Mouse (Mus musculus) right cerebral cortex, adult 2 months (tissue): ENCODE measurements around the gene Cers2.
A peak's percentile ranks its signal among the peaks of the same experiment; 100 is the strongest.
"Not testable (repeated sequence)": the region's sequence is repeated elsewhere in the genome, so short reads cannot be mapped to it uniquely, and the experiment has no call there.

ENCODE experiments used
- DNase-seq, 2 experiments: peaks; one replicate each; pipeline ENCODE4 v3.0.0; 2021 to 2022; ENCODE audit warnings: low spot score in 2 of 2

Cers2 gene

DNA sequence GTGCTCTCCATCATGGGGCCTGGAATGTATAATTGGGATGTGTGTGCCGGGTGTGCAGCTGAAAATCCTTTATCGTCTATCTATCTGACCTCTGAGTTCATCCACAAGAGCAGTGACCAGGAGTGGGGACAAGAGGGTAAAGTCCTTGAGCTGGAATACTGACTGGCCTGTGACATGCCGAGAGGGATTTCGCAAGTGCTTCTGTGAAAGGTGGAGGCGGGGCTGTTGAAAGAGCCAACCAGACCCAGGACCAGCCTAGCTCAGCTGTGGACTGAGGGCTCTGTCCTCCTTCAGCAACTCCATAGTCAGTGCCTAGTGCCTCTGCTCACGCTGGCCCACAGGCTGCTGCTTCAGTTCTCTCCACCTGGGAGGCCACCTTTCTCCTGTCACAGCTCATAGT is 4.0 kb downstream of the Cers2 start:
- peak in 1 of 2 experiments; percentile 25 for DNase-seq

DNA sequence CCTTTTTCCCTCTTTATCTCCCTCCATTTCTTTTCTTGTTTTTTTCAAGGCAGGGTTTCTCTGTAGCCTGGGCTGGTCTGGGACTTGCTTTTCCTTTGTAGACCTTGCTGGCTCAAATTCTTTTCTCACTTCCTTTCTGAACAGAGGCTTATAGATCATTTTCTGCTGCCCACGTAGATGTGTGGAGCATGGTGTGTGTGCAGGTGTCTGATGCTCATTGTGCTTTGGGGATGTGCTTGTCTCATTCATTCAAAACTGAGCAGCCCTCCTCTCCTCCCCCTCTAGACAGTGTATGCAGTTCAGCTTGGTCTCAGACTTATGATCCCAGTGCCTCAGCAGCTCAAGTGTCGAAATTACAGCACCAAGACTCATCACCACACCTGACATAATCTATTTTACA is 4.5 kb downstream of the Cers2 start:
- DNase-seq, result no peak

DNA sequence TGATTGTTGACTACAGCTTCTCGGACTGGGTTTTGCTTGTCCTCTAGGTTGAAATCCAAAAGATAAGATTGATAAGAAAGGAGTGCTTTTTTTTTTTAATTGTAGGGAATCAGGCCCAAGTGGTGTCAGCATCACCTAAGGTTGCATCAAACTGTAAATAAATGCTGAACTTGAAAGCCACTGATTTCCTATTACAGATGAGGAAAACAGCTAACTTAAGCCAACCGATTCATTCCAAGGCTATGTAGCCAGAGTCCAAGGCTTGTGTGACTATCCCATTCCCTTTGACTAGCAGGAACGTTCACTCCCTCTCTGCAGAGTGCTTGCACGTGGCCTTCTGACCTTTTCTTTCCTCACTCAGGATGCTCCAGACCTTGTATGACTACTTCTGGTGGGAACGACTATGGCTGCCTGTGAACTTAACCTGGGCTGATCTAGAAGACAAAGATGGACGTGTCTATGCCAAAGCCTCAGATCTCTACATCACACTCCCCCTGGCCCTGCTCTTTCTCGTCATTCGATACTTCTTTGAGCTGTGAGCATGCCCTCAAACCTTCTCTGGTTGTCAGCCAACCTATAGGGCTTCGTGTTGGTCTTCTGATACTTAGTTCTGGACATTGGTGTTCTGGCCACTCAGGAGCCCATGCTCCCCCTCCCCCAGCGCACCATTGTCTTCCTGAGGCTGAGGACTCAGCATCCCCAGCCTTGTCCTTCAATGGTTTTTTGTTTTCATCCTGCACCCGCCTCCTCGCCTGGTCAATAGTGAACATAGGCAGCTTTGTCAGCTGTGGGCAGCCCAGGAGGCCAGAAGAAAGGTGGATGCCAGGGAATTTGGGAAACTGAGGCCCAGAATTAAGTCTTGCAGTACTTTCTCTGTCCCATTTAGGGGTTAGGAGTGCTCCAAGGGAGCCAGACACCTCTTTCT is 5.4 kb downstream of the Cers2 start:
- DNase-seq, result peak in 1 of 2 experiments; percentile 21

DNA sequence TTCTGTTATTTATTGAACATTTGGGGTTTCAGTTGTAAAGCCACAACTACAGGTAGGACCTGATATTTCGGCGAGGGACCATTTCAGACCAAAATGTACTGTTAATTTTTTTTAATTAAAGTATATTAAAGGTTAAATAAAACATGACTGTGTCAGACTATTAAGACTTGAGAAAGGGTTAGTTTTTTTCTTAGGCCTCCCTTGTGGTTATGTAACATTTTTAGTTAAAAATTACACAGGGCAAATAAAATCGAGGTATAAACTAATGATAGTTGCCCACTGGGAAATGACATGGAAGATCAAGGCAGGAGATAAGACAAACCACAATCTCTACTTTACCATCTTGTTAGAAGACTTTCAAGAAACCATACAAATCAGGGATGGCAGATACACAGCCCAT is 8.8 kb downstream of the Cers2 start:
- DNase-seq, result no peak

DNA sequence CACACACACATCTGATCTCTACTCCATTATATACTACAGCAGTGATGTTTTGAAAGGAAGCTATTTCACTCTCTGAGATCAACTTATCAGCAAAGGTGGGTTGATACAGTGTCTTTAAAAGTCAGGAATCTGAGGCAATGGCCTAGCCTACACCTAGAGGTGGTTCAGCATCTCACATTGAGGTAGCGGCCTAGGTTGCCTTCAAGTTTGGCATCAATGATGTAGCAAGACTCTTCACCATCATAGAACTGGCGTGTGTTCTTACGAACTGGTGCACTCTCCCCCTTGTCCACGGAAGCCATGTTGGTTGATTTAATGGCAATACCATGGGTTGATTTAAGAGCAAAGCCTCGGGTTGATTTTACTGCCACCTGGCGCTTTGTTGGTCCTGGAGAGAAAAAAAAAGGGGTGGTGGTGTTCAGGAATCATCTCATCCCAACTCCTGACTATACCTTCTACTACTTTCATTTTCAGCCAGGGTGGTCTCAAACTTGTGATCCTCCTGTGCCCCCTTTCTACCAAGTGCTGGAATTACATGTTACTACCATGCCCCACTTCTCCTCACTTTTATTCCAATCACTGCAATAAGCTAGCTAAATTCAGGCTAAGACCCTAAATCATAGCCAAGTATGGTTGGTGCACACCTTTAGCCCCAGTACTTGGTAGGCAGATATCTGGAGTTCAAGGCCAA is 10.0 kb downstream of the Cers2 start:
- DNase-seq, result no peak

DNA sequence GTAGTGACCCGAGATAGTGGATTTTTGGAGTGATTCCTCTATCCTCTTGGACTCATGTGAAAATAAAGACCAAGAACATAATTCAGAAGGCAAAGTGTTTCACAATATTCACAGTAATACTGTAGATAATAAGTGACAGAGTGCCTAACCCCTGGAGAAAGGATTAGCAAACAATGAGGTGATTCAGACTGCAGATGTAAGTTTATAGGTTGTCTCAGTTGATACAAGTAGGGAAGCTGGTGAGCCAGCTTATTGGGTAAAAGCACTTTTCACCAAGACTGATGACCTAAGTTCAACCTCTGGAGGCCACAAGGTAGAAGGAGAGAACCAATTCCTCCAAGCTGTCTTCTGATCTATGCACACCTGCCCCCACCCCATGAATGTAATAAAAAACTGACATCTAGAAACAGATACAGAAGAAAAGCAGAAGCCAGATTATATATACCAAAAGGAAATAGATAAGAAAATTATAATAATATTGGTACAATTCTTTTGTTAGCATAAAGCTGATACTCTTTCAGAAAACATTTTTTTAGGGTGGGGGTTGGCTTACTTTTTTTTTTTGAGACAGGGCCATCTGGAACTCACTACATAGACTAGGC is 14.3 kb downstream of the Cers2 start:
- no peak for DNase-seq

DNA sequence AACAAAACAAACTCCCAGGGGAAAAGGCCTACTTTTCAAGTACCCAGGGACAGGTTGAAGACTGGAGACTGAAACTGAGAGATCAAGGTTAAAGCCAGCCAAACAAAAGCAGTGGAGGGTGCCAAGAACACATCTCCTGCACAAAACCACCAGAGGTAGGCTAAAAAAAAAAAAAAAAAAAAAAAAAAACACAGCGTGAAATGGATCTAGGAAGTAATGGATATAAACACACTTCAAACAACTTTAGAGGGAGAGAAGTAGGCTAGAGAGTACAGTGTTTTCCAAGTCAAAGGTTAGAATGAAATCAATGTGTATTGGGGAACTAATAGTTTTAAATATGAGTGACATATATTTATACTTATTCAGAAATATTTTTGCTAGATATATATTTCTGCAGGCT is 16.9 kb downstream of the Cers2 start:
- DNase-seq, result no peak

DNA sequence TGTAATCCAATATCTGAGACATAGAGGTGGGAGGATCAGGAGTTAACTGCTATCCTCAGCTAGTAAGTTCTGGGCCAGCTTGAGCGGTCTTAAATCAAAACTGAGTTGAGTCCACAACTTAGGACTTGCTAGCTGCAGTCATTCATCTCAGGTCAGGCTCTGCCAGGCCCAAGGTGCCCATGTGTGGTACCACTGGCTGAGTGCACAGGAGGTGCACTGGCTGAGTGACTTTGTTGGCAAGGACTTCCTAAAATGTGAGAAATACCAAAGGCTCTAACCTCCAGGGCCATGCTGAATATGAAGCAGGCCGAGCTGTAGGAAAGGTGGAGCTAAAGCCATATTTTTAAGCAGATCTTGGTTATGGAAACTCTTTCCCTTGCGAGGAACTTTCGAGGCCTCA is 22.8 kb downstream of the Cers2 start:
- no peak for DNase-seq

DNA sequence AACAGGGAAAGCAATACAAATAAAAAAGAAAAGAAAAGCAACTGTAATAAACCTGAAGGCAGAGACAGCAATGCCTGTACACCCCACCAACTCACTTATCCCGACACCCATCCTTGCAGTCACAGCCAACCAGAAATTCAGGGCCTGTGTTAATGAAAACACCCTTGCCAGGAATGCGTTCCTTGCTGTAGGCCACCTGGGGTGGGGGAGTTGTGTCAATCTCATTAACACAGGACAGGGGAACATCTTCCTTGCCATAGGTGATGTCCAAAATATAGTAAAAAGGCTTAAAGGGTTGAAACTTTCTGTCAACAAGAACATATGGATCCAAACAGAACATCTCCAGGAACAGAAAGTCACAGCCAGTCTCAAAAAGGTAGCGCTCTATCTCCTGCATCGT is 23.7 kb downstream of the Cers2 start:
- DNase-seq, result no peak

DNA sequence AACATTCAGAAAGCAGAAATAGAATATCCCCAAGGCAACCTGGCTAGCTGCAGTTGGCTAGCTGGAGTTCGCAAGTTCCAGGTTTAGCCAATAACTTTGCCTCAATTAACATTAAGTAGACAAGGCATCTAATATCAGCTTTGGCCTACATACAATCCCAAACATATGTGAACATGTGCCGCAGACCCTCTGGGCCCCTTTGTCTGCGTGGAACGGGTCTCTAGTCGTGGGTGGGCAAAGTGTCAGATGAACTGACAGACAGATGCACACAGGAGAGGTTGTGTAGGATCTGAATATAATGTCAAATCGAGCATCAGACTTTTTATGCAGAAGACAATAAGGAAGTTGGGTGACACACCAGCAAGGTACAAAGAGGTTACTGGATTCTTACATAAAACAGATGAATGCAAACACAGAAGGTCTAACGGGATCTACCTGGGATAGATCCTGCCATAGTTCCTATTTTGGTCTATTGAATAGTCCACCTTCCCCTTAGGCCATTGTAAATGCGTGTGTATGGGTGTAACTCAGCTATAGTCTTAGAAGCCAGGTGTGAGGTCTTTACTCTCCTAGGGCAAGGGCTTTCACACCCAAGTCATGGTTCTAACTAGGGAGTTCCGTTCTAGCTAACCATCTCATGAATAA is 28.9 kb downstream of the Cers2 start:
- DNase-seq, result not testable (repeated sequence)

DNA sequence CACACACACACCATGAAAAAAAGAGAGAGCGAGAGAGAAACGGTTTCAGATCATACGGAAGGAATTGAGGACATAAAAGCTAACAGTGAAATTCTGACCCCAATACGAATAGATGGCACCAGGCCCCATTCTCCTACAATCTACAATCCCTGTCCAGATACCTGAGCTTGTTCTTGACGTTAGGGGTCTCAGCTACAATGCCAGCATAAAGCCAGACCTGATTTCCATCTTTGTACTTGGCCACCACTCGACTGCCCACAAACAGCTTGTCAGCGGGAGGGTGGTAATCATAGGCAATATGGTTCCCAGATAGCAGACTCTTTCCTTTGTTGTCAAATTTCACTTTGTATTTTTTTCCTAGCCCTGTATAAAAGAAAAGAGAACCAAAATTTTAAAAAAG is 31.9 kb downstream of the Cers2 start:
- DNase-seq, result no peak

DNA sequence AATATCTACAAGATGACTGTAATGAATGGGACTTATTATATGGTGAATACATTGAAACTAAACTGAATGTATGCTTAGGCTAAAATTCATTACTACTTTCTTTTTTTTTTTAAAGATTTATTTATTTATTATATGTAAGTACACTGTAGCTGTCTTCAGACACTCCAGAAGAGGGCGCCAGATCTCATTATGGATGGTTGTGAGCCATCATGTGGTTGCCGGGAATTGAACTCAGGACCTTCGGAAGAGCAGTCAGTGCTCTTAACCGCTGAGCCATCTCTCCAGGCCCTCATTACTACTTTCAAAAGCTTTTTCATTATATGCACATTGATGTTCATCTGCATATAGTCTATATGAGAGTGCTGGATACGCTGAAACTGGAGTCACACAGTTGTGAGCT is 33.8 kb downstream of the Cers2 start:
- DNase-seq, result not testable (repeated sequence)

DNA sequence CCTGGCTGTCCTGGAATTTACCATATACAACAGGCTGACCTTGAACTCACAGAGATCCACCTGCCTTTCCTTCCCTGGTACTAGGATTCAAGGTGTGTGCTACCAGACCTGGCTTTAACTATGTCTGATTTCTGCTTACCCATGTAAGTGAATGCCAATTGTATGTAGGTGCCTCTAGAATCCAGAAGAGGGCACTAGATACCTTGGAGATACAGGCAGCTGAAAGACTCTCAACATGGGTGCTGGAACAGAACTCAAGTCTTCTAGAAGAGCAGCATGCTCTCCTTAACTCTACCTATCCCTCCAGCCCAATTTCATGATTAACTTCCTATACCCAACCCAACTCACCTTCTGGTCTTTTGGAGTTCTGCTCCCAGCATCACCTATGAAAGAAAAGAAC is 34.9 kb downstream of the Cers2 start:
- DNase-seq, result no peak

DNA sequence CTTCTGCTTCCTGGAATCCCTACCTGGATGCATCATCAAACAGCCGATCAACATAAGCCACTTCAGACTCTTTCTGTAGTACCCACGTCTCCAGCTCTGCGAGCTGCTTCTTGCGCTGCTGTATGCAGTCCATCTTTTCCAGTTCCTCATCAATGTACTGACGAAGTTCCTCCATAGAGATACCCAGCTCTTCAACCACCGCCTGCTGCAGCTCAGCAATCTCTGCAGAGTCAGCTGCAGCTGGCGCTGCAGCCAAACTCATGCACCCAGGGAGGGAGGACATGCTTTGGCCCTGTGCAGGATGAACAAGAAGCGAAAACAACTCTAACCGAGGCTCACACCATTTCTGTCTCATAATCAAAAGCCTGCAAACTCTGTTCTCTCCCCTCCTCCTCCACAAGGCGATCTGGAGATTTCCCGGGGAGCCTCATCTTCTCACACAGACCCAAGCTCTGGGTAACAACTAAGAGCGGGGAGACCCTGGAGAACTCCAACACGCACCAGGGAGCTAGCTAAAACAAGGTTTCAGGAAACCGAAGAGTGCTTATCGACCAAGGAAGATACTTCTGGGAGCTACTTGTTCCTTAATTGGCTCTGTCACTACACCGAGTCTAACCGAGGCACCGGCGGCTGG is 41.4 kb downstream of the Cers2 start:
- DNase-seq, result peak in 1 of 2 experiments; percentile 13

DNA sequence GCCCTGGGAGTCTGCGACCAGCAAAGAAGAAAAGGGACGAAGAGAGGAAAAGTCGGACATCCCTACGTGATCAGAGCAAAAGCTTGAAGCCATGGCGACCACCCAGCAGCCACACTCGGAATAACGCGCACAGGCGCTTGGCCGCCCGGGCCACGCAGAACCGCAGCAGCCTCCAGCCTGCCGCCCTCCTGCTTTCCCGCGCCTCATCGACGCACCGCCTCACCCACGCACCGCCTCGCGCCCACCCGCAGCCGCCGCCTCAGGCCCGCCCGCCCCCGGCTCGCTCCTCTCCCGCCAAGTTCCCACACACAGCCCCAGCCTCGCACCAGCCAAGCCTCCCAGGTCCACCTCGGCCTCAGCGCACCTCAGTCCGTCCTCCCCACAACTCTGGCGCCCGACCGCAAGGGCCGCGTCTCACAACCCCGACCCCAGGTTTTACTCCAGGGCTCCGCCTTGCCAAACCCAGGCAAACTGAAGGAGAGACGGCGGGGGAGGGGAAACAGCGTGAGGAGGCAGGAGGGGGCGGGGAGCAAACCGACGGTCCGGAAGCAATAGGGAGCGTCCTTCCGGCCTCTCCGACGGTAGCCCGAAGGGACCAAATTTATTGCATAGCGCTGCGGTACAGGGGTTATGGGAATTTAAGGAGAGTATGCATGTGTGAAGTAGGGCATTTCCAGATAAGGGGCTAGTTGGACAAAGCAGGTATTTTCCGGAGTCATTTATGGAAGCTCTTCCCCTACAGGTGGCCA is 42.3 kb downstream of the Cers2 start, which contains the start of gene Setdb1:
Setdb1 (minus strand) TSS at position 502 of the 749 bp plus-strand sequence.
- DNase-seq, result peak; percentile 90 to 98

DNA sequence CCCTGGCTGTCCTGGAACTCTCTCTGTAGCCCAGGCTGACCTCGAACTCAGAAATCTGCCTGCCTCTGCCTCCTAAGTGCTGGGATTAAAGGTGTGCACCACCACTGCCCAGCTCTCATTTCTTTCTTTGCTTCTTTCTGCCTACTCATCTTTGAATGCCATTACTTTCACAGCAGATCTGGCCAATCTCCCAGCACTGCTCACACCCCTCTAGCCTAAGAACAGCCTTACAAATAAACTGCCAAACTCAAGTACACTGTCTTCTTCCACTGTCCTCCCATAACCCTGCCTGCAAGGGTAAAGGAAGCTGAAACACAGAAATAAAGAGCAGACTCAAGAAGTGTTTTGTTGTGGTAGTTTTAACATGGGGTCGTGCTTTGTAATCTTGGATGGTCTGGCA is 43.2 kb downstream of the Cers2 start:
- no peak for DNase-seq

DNA sequence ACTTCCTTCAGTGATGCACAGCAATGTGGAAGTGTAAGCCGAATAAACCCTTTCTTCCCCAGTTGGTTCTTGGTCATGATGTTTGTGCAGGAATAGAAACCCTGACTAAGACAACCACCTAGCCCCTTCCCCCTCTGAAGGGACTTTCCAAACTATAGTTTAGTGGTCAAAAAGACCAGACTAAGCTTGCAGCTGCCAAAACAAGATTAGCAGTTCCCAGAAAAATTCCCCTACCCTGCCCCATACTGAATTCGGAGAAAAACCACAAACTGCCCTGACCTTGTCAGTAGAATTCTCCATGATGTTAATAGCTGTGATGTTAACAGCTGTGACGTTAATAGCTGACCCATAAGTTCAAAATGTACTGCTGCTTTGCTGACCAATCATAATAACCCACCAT is 45.7 kb downstream of the Cers2 start:
- DNase-seq, result not testable (repeated sequence)

DNA sequence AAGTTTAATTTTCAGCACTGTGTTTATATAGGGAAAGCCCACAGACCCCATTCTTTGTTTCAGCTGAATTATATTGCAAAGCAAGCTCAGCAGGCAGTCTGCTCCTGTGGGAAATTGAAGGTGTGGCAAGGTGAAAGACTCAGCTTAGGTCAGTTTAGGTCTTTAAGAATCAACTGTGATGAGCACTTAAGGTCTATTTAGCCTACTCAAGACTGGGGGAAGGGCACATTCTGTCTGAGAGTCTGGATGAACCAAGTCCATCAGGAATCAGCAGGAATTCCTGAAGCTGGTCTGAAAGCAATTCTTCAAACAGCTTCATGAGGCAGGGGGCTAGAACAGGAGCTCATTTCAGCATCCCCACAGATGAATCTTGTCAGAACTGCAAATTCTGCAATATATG is 55.5 kb downstream of the Cers2 start:
- DNase-seq, result no peak
